Mouse (Mus musculus): ENCODE data around the gene Mia3. TPM values are rescaled to one million over a fixed set of nuclear protein-coding genes. Genes with fewer than 3 reads are reported as not detected.
"Not testable (repeated sequence)": the region's sequence is repeated elsewhere in the genome, so short reads cannot be mapped to it uniquely, and the experiment has no call there.

The Mia3 gene
- total RNA-seq, 2 experiments from 2014 or later: 49.3 to 49.9 TPM

DNA sequence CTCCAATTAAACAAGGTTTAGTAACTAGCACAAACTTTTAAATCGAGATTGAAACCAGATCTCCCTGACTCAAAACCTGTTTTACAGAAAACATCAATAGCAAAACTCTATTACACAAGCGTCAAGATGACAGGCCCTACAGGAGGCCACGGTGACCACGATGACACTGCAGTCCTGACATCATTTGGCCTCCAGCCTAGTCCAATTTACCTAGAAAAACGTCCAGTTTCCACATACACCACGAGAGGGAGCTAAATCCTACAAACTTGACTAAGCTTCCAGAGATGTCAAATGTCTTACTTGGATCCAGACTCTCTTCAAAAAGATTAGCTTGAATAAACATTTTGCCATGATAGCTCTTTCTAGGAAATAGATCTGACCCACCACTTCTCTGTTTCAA, 19.5 kb downstream of the Mia3 start:
- peak; percentile 78 for ATAC-seq (replicated peaks; ENCODE audit: low FRiP score, low TSS enrichment, poor library complexity, severe bottlenecking)

DNA sequence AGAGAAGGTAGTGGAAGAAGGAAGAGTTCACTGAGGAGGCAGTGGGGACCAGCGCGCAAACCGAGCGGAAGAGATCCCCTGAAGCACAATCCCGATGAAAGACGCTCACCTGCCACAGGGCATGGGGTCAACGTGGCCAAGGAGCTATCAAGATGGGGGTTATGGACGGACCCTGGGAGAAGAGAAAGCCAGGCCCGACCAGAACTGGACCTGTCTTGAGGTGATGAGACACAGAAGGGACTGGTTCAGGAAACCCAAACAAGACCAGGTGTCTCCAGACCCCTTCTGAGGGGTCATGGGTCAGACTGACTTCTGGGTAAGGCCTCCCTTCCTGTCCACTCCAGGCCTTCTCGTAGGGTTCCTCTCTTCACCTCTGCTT, 23.5 kb downstream of the Mia3 start:
- ATAC-seq (replicated peaks; ENCODE audit: low FRiP score, low TSS enrichment, poor library complexity, severe bottlenecking): no peak

DNA sequence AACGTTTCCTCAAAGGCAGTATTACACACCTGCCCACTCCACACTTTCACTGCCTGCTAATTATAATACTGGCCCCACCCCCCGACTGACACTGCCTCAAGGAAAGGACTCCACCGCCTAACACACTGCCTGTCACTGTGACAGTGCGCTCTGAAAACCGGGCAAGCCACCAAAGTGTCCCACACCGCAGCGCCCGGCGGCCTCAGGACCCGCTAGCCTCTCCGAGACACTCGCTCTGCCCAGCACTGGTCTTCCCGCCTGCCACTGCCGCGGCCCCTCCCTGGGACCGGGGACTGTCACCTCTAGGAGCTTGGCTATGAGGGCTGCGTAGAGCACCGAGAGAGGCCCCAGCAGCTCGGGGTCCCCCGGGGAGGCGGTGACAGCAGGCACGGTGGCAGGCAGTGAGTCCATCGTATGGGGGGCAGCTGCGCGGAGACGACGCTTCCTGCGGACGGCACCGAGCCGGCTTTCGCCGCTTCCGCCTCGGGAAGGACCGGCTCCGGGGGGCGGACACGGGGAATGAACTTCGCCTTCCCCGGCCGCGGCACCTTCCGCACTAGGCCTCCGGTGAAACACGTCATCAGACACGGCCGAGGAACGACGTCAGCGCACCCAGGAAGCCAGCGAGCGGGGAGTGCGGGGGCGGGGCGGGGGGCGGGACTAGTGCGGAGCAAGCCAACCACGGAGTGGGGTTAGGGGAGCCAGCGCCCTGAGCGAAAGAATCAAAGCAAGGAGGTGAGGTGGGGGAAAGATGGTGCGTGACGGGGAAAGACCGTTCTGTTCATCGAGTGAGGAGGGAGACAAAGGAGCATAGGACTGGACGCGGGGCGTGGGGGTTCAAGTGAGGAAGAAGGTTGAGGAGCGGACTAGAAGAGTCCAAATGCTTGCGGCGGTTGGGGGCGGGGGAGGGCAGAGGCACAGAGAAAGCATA, 24.2 kb downstream of the Mia3 start:
- ATAC-seq (replicated peaks; ENCODE audit: low FRiP score, low TSS enrichment, poor library complexity, severe bottlenecking): peak; percentile 84

DNA sequence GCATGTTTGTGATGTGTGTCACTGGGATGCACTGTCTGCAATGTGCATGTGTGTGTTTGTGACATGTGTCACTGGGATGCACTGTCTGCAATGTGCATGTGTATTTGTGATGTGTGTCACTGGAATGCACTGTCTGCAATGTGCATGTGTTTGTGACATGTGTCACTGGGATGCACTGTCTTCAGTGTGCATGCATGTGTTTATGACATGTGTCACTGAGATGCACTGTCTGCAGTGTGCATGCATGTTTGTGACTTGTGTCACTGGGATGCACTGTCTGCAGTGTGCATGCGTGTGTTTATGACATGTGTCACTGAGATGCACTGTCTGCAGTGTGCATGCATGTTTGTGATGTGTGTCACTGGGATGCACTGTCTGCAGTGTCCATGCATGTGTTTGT, 26.5 kb downstream of the Mia3 start:
- ATAC-seq (replicated peaks; ENCODE audit: low FRiP score, low TSS enrichment, poor library complexity, severe bottlenecking): not testable (repeated sequence)

DNA sequence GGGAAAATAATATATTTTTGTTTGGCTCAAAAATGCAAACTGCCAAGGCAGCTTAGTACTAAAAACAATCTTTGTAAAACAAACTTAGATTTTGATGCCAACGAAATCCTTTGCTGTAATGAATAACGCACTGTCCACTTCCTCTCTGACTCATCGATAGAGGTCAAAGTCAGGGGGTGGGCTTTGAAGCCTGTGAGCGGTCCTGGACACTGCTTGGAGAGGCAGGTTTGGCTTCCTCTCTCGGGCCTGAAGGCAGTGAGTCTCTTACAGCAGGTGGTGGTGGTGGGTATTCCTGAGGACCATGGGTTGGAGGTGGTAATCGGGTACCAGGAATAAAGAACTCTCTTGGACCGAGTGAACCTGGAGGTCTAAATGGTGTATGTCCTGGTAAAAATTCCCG, 42.2 kb downstream of the Mia3 start:
- ATAC-seq (replicated peaks; ENCODE audit: low FRiP score, low TSS enrichment, poor library complexity, severe bottlenecking): no peak

DNA sequence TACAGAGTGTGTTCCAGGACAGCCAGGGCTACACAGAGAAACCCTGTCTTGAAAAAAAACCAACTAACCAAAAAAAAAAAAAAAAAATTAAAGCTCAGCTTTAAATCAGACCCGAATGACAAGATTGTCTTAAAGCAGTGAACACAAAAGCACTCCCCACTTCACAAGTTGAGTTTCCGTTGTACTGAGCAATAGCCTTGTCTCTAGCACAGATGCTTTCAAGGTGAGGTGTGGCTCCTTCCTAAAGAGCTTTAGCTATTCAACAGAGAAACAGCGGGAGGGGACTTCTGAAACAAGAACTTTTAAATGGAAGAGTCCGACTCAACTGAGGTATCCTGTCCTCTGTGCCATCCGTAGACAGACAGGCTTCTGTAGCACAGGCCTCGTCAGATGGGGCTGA, 44.9 kb downstream of the Mia3 start:
- ATAC-seq (replicated peaks; ENCODE audit: low FRiP score, low TSS enrichment, poor library complexity, severe bottlenecking): no peak

DNA sequence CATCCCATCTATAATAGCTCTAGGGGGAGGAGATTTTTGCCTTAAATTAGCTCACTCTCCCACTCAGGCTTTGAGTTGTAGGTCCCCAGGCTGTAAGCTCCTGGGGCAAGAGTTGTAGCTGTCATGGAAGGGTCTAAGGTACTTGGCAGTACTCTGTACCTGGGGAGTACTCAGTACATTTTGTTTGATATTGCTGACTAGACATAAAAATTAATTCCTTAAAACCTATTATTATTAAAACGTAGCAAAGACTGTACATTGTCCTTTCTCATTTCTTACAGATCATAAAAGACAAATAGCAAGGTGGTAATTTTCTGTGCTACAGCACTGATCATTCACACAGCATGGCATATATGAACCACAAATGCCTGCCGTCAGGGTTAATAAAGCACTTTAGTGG, 45.4 kb downstream of the Mia3 start:
- ATAC-seq (replicated peaks; ENCODE audit: low FRiP score, low TSS enrichment, poor library complexity, severe bottlenecking): no peak

DNA sequence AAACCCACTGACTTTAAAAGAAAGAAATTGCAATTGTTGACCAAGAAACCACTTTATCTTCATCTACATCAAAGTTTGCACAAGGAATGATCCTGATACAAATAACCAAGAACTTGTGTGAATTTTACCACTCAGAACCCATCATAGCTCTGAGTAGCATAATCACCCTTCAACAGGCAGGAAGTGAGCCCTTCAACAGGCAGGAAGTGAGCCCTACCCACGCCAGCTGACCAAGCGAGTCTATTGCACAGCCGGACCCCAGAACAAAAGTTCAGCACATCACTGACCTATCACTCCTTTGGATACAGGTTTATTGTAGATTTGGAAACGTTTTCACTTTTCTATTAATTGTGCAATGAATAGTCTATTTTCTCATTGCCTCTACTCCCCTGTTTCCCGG, 46.9 kb downstream of the Mia3 start:
- not testable (repeated sequence) for ATAC-seq (replicated peaks; ENCODE audit: low FRiP score, low TSS enrichment, poor library complexity, severe bottlenecking)

DNA sequence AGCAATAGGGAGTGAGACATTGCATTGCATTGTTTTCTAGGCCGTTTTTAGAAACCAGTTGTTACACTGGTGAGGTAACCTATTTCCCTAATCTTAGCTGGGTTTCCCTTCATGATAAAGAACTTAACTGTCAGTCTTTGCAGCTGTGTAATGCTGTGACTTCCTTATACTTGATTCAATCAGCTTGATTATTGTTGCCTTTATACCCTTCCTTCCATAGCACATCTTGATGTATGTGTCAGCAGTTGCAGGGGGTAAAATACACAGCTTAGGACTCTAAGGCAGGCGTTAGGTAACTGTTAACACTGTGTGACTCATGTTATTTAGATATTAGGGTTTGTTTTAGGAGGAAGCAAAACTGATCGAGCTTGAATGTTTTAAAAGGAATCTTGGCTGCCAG, 48.6 kb downstream of the Mia3 start:
- ATAC-seq (replicated peaks; ENCODE audit: low FRiP score, low TSS enrichment, poor library complexity, severe bottlenecking): peak; percentile 43

DNA sequence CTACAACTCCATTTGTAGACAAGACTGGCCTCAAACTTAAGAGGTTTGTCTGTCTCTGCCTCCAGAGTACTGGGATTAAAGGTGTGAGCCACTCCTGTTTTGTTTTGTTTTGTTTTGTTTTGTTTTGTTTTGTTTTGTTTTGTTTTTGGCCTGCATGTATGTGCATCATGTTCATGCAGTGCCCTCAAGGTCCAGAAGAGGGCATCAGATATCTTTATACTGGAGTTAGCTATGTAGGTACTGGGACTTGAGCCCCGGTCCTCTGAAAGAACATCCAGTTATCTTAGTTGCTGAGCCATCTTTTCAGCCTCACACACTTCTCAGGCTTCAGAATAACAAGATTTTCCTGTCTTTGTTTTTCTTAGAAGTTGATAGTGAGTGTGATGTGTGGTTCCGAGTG, 53.6 kb downstream of the Mia3 start:
- peak; percentile 72 for ATAC-seq (replicated peaks; ENCODE audit: low FRiP score, low TSS enrichment, poor library complexity, severe bottlenecking)

DNA sequence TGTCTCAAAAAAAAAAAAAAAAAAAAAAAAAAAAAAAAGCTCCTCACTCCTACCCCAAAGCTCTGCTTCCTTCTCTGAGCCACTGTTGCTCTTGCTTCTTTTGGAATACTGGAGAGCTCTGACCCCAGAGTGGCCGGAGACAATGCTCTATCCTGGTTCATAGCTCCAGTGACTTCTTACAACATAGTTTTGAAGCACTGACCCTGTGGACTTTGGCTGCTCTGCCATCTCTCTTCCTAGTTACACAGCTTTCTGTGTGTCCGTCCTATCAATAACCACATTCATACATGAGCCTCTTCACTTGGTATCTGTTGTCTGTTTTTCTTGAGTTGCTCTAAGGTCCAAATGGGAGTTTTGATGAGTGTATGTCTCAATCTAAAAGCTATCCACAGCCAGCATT, 57.3 kb downstream of the Mia3 start:
- ATAC-seq (replicated peaks; ENCODE audit: low FRiP score, low TSS enrichment, poor library complexity, severe bottlenecking): no peak

DNA sequence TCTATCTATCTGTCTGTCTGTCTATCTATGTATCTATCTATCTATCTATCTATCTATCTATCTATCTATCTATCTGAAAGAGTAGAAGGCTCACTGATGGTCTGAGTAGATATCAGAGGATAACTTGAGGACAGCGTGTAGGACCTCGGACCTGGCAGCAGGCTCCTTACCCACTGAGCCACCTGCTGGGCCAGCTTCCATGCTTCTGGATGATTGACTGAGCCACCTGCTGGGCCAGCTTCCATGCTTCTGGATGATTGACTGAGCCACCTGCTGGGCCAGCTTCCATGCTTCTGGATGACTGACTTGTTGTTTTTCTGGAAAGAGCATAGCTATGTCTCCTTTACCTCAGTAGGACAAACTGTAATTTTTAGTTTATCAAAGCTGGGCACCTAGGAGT, 59.8 kb downstream of the Mia3 start:
- ATAC-seq (replicated peaks; ENCODE audit: low FRiP score, low TSS enrichment, poor library complexity, severe bottlenecking): not testable (repeated sequence)

DNA sequence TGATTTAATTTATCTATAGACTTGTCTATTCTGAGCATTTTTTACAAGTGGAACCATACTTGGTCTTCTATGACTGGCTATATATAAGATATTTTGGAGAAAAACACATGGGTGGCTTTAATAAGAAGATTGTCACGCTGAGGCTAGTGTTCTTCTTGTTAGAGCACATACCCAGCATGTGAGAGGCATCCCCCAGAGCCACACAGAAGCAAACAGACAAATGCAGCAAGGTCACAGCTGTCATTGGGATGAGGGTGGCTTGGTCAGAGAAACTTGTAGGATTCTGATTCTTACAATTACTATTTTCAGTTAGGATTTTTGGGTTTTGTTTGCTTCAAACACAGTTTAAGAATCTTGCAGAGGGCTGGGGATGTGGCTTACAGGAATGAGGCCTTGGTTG, 60.9 kb downstream of the Mia3 start:
- no peak for ATAC-seq (replicated peaks; ENCODE audit: low FRiP score, low TSS enrichment, poor library complexity, severe bottlenecking)

DNA sequence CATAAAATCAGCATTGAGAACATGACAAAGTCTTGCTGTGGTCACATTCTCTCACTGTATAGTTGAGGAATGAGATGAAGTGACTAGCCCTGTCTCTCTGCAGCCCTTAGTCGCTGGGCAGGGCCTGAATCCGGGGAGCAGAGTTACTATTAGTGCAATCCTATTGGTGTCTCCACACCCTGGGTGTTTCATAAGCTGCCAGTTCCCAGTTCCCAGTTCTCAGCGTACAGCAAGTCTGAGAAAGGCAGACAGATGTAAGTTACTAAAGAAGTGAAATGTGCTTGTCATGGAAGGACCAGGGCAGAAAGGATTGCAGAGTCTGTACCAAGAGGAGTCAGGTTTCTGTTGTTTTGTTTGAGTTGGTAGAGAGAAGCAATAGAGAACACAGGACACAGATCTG, 61.8 kb downstream of the Mia3 start:
- ATAC-seq (replicated peaks; ENCODE audit: low FRiP score, low TSS enrichment, poor library complexity, severe bottlenecking): no peak

DNA sequence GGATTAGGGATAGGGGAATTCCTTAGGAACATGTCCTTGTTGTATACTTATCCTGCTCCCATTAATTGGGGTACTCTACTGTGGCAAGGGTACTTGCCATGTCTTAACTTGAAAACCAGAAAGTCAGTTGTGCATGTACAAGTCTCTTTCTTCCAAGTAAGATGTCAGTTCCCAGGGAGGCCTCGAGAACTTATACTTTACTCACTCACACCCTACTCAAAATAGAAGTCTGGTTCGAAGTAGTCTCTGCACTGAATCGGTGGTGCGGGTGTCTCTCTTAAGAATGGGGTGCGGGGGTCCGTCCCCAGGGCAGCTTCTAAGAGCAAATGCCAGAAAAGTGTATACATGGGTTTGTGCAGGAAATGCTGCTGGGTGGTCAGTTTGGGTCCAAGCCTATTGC, 70.2 kb downstream of the Mia3 start:
- ATAC-seq (replicated peaks; ENCODE audit: low FRiP score, low TSS enrichment, poor library complexity, severe bottlenecking): no peak

DNA sequence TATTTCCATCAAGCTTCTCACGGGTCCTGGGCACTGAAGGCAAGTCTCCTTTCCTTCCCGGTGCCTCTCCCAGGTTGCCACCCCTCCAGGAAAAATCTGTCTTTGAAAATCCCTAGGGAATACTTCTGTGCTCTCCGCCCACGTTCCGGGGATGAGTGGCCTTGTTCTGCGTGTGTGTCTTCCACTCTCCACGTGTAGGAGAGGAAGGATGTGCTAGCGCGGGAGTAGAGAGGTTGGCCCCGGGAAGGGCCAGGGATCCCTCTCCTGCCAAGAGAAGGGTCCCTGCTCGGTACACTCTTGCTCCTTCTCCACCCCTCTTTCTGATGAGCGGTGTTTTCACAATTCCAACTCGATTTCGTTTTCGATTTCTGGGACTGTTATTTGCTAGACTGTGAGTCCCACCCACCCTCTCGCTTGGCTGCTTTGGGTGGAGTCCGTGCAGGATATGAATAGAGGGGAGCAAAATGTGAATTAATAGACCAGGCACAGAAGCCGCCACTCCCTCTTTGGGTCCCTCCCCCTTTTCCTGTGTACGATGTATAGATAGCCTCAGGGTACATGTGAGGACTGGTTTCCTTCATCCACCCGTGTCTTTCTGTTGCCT, 71.4 kb downstream of the Mia3 start:
- ATAC-seq (replicated peaks; ENCODE audit: low FRiP score, low TSS enrichment, poor library complexity, severe bottlenecking): peak; percentile 49

DNA sequence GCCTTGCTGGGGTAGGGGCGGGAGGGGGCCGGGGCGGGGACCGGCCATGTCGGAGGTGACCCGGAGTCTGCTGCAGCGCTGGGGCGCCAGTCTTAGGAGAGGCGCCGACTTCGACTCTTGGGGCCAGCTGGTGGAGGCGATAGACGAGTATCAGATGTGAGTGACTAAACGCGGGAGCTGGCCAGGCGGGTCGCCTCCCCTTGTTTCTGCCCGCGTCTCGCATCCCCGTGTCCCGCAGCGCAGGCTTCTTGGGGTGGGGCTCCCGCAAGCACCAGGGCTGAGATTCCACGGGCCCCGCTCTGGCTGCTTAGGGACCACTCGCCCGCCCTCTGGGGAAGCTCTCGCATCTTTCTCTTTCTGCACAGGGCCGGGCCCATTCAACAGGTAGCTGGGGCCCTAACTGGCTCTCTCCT, 71.9 kb downstream of the Mia3 start:
- ATAC-seq (replicated peaks; ENCODE audit: low FRiP score, low TSS enrichment, poor library complexity, severe bottlenecking): peak; percentile 42

DNA sequence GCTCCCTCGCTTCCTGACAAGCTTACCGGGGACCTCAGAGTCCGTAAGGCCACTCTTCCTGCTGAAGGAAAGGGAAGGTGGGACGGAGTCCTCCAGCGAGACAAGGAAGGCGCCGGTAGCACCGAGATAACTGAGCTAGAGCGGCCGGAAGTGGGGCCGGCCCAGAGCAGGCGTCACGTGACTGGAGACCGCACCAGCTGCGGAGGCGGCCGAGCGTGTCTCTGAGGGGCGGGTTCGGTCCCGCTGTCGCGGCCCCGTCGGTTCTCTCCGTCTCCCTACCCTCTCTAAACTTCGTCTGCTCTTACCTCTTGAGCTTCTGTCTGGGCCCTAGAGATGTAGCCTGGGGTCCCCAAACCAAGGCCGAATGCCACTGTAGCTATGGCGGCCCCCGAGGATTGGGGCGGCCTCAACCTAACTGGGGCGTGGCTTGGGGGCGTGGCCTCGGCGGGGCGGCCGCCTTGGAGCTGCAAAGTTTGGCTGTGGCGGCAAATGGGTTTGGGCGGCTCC, 72.4 kb downstream of the Mia3 start, which contains the start of gene Brox:
Gene Brox (minus strand): TSS at position 393 of the 507 bp plus-strand sequence.
- peak; percentile 73 for ATAC-seq (replicated peaks; ENCODE audit: low FRiP score, low TSS enrichment, poor library complexity, severe bottlenecking)

DNA sequence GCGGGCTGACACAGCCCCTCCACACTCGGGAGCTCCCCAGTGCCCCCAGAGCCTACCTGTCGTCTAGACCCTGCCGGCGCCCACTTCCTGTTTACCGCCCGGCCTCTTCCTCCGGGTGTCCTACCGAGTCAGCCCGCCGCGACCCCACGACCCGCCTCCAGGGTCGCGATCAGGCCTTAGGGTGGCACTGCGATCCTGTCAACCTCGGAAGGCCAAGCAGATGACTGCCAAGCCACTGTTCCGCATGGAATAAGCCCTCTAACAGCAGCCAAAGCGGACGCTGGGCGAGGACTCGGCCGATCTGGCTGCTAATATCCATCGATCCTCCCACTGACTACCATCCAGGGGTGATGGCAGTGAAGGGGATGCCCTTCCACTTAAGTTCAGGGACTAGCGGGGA, 72.9 kb downstream of the Mia3 start, which contains the start of gene Aida:
Gene Aida (plus strand): TSS at position 126 of the 400 bp plus-strand sequence.
- ATAC-seq (replicated peaks; ENCODE audit: low FRiP score, low TSS enrichment, poor library complexity, severe bottlenecking): peak; percentile 27

DNA sequence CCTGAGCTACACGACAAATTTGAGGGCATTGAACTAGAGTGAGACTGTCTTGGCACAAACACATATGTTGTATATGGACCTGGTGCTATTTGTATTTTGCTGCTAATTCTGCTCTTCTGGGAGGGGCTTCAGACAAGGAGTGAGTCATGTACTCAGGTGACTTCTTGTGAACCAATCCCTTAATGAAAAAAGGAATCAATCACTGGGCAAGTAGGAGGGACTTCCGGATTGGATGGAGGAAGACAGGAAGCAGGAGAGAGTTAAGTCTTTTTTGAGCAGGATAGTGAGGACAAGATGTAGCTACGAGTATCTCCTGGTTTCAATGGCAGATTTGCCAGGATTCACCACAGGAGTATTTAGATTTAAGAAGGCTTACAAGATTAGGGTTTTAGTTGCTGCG, 79.8 kb downstream of the Mia3 start:
- ATAC-seq (replicated peaks; ENCODE audit: low FRiP score, low TSS enrichment, poor library complexity, severe bottlenecking): no peak

DNA sequence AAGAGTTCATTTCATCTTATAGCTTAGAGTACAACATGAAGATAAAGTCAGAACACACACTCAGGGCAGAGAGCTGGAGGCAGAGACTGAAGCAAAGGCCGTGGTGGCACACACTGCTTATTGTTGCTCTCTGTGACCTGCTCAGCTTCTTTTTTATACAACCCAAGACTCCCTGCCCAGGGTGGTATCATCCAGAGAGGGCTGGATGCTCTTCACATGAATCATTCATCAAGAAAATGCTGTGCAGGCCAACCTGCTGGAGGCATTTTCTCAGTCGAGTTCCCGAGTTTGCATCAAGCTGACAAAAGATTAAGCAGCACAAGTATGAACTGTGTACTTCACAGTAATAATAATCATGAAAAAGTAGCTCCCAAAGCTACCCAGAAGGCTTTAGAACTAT, 81.0 kb downstream of the Mia3 start:
- ATAC-seq (replicated peaks; ENCODE audit: low FRiP score, low TSS enrichment, poor library complexity, severe bottlenecking): no peak

All from megakaryocyte-erythroid progenitor cell, adult 5-6 weeks (primary cell).